Mouse (Mus musculus): ENCODE results near the gene Flt3.

DNA sequence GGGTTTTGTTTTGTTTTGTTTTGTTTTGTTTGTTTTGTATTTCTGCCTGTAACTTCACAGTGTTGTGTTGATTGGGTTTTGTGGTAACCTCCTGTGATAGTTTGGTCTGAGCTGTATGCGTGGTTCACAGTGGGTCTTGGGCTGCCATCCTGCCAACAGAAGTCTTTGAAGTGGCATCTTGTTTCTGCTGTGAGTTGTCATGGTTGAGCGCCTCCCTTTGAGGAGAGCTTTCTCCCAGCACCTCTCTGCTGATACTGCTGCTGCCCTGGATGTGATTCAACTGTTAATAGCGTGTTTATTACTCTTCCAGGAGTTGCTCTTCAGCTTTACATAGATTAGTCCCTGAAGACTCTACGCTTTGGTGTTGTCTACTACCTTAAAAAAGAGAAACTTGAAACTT, 48.2 kb upstream of the Flt3 start:
- TF ChIP-seq CTCF (IDR thresholded peaks at IDR 0.05; ENCODE audit: control insufficient read depth, insufficient read depth, low read length) = no peak
- no peak for TF ChIP-seq POLR2A (IDR thresholded peaks at IDR 0.05; ENCODE audit: borderline replicate concordance, control insufficient read depth, low read depth, low read length)

All from bone marrow, adult 2 months (tissue).